Mouse (Mus musculus): ENCODE measurements around the gene Elavl1. TPM values are rescaled to one million over a fixed set of nuclear protein-coding genes. Genes with fewer than 3 reads are reported as not detected.
"Not testable (repeated sequence)": the region's sequence is repeated elsewhere in the genome, so short reads cannot be mapped to it uniquely, and the experiment has no call there.

The Elavl1 gene
- polyA plus RNA-seq, 1 experiment from 2014 or later, result 224 TPM

DNA sequence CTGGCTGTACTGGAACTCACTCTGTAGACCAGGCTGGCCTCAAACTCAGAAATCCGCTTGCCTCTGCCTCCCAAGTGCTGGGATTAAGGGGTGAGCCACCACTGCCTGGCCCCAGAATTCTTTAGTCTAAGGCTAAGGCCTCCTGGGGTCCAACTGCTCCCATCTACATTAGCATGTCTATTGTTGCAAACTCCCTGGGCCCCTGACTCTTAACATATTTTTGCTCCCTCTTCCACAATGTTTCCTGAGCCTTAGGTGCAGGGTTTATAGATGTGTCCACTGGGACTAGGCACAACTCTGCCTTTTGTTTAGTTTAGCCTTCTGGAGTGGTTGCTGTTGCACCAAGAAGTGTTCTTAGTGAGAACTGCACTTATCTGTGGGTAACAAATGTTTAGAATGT lies 29.3 kb upstream of the Elavl1 start:
- ATAC-seq (ENCODE audit: insufficient number of reproducible peaks, insufficient read depth, low FRiP score, low read depth), result no peak
- Histone ChIP-seq H3K27me3 (ENCODE audit: control insufficient read depth, insufficient read depth, low read length) (no peaks in the 10 kb centered on the region), H3K27ac (ENCODE audit: low read length) (no peak overlapping the region), H3K4me3 (ENCODE audit: low read depth, low read length) (no peak overlapping the region), H3K9me3 (ENCODE audit: control insufficient read depth, low read depth, low read length) (no peaks in the 10 kb centered on the region), H3K36me3 (ENCODE audit: control insufficient read depth, insufficient read depth, low read length) (no peaks in the 10 kb centered on the region), H3K9ac (replicated peaks; ENCODE audit: low read depth, low read length) (no peak overlapping the region), H3K4me2 (replicated peaks; ENCODE audit: low read depth, low read length) (no peak overlapping the region), H3K4me1 (ENCODE audit: control insufficient read depth, insufficient read depth, low read length) (no peaks in the 10 kb centered on the region)
- WGBS, result 76% methylated on average over 1 of the region's 1 CpGs

DNA sequence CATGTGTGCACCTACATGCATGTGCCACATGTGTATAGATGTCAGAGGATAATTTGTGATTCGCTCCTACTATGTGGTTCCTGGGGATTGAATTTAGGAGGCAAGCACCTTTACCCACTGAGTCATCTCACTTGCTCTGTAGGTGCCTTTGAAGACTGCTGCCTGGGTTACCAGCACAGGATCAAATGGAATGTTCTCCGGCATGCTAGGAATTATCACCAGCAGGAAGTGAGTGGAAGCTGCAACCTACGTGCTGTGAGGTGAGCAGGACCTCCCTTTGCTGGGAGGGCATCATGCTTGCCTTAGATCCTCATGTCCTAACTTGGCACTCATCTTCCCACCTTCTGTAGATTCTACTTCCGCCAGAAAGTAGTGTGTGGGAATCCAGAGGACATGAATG lies 28.5 kb upstream of the Elavl1 start:
- H3K4me3 ChIP-seq (ENCODE audit: low read depth, low read length), result no peak overlapping the region
- no peaks in the 10 kb centered on the region for H3K36me3 ChIP-seq (ENCODE audit: control insufficient read depth, insufficient read depth, low read length)
- 85% methylated on average over 4 of the region's 4 CpGs for WGBS
- H3K9me3 ChIP-seq (ENCODE audit: control insufficient read depth, low read depth, low read length), result no peaks in the 10 kb centered on the region
- H3K4me1 ChIP-seq (ENCODE audit: control insufficient read depth, insufficient read depth, low read length), result no peaks in the 10 kb centered on the region
- no peak overlapping the region for H3K27ac ChIP-seq (ENCODE audit: low read length)
- no peak overlapping the region for H3K4me2 ChIP-seq (replicated peaks; ENCODE audit: low read depth, low read length)
- no peak for ATAC-seq (ENCODE audit: insufficient number of reproducible peaks, insufficient read depth, low FRiP score, low read depth)
- no peaks in the 10 kb centered on the region for H3K27me3 ChIP-seq (ENCODE audit: control insufficient read depth, insufficient read depth, low read length)
- no peak overlapping the region for H3K9ac ChIP-seq (replicated peaks; ENCODE audit: low read depth, low read length)

DNA sequence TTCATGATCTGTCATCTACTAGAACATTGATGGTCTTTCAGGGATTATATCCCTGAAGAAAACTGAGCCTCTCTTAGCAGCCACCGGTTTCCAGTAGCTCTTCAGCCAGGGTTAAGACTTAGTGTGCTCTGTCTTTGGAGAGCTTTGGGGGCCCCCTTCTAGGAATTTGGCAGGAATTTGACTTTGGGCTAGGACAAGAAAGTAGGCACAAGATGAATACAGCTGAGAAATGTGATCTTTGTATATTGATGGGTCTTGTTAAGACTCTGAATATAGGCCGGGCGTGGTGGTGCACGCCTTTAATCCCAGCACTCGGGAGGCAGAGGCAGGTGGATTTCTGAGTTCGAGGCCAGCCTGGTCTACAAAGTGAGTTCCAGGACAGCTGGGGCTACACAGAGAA lies 27.3 kb upstream of the Elavl1 start:
- not testable (repeated sequence) for ATAC-seq (ENCODE audit: insufficient number of reproducible peaks, insufficient read depth, low FRiP score, low read depth)
- 95% methylated on average over 6 of the region's 6 CpGs for WGBS

DNA sequence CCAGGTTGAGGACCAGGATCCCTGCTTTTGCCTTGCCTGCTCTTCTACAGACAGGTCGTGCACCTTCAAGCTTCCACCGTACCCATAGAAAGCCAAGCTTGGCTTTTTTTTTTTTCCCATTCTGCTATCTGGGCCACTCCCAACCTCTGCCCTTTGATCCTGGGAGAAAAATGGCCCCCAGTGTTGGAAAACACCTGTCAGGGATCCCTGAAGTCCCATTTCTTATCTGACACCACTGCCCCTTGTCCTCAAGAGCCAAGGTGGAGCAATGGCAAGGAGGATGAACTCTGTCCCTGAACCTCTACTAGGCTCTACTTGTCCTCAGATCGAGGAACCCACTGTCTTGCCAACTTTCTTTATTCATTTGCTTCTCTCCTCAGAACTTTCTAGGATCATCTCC lies 25.4 kb upstream of the Elavl1 start:
- ATAC-seq (ENCODE audit: insufficient number of reproducible peaks, insufficient read depth, low FRiP score, low read depth), result no peak
- no peaks in the 10 kb centered on the region for H3K27me3 ChIP-seq (ENCODE audit: control insufficient read depth, insufficient read depth, low read length)
- no peak overlapping the region for H3K4me2 ChIP-seq (replicated peaks; ENCODE audit: low read depth, low read length)
- H3K4me1 ChIP-seq (ENCODE audit: control insufficient read depth, insufficient read depth, low read length), result no peaks in the 10 kb centered on the region
- 83% methylated on average over 3 of the region's 3 CpGs for whole genome bisulfite sequencing
- no peak overlapping the region for H3K27ac ChIP-seq (ENCODE audit: low read length)
- no peaks in the 10 kb centered on the region for H3K9me3 ChIP-seq (ENCODE audit: control insufficient read depth, low read depth, low read length)
- H3K4me3 ChIP-seq (ENCODE audit: low read depth, low read length), result no peak overlapping the region
- H3K9ac ChIP-seq (replicated peaks; ENCODE audit: low read depth, low read length), result no peak overlapping the region
- H3K36me3 ChIP-seq (ENCODE audit: control insufficient read depth, insufficient read depth, low read length), result no peaks in the 10 kb centered on the region

More for the DNA sequence above, 27.3 kb upstream of the Elavl1 start:
- H3K27ac ChIP-seq (ENCODE audit: low read length); H3K4me1 ChIP-seq (ENCODE audit: control insufficient read depth, insufficient read depth, low read length); H3K9me3 ChIP-seq (ENCODE audit: control insufficient read depth, low read depth, low read length); H3K36me3 ChIP-seq (ENCODE audit: control insufficient read depth, insufficient read depth, low read length); H3K27me3 ChIP-seq (ENCODE audit: control insufficient read depth, insufficient read depth, low read length); H3K4me3 ChIP-seq (ENCODE audit: low read depth, low read length); H3K9ac ChIP-seq (replicated peaks; ENCODE audit: low read depth, low read length); H3K4me2 ChIP-seq (replicated peaks; ENCODE audit: low read depth, low read length): not testable (repeated sequence)

DNA sequence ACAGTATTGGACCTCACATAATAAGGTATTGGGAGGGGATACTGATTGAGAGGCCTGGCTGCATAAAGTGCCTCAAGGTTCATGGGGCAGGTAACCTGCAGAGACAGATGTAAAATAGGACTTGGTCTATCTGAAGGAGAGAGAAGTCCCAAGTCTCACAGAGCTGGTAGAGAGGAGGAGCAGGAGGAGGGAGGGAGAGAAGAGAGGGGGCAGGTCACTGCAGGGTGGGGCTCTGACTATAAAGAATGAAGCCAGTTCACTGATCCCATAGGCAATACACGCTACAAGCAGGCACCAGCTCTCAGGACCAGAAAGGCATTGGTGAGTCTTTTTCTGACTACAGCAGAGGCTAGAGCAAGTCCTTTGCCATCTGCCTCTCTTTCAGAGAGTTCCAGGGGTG lies 24.1 kb upstream of the Elavl1 start:
- H3K27me3 ChIP-seq (ENCODE audit: control insufficient read depth, insufficient read depth, low read length), result no peaks in the 10 kb centered on the region
- no peak for ATAC-seq (ENCODE audit: insufficient number of reproducible peaks, insufficient read depth, low FRiP score, low read depth)
- H3K27ac ChIP-seq (ENCODE audit: low read length), result no peak overlapping the region
- H3K36me3 ChIP-seq (ENCODE audit: control insufficient read depth, insufficient read depth, low read length), result no peaks in the 10 kb centered on the region
- H3K4me1 ChIP-seq (ENCODE audit: control insufficient read depth, insufficient read depth, low read length), result no peaks in the 10 kb centered on the region
- no peaks in the 10 kb centered on the region for H3K9me3 ChIP-seq (ENCODE audit: control insufficient read depth, low read depth, low read length)
- no peak overlapping the region for H3K4me2 ChIP-seq (replicated peaks; ENCODE audit: low read depth, low read length)
- WGBS, result 79% methylated on average over 1 of the region's 1 CpGs
- H3K9ac ChIP-seq (replicated peaks; ENCODE audit: low read depth, low read length), result no peak overlapping the region
- no peak overlapping the region for H3K4me3 ChIP-seq (ENCODE audit: low read depth, low read length)

DNA sequence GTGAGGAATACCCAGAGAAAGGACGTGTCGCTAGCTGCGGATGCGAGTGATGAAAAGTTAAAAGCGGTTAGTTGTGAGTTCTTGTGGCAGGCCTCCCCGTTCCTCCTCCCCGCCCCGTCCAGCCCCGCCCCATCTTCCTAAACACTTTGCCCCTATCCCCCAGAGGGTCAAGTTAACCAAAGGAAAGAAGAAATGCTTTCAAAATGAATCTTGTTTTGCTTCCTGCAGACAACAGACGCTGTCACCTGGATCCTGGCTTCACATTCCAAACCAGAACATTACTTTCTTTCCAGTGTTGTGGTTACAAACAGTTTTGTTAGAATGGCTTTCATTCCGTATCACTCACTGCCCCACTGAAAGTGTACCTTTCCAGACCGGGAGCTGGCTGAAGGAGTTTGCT lies 23.1 kb upstream of the Elavl1 start:
- Histone ChIP-seq H3K4me3 (ENCODE audit: low read depth, low read length) (no peak overlapping the region), H3K4me1 (ENCODE audit: control insufficient read depth, insufficient read depth, low read length) (no peaks in the 10 kb centered on the region), H3K4me2 (replicated peaks; ENCODE audit: low read depth, low read length) (no peak overlapping the region), H3K27me3 (ENCODE audit: control insufficient read depth, insufficient read depth, low read length) (no peaks in the 10 kb centered on the region), H3K9ac (replicated peaks; ENCODE audit: low read depth, low read length) (no peak overlapping the region), H3K27ac (ENCODE audit: low read length) (no peak overlapping the region), H3K9me3 (ENCODE audit: control insufficient read depth, low read depth, low read length) (no peaks in the 10 kb centered on the region), H3K36me3 (ENCODE audit: control insufficient read depth, insufficient read depth, low read length) (no peaks in the 10 kb centered on the region)
- WGBS, result 24% methylated on average over 12 of the region's 12 CpGs
- ATAC-seq (ENCODE audit: insufficient number of reproducible peaks, insufficient read depth, low FRiP score, low read depth), result no peak

DNA sequence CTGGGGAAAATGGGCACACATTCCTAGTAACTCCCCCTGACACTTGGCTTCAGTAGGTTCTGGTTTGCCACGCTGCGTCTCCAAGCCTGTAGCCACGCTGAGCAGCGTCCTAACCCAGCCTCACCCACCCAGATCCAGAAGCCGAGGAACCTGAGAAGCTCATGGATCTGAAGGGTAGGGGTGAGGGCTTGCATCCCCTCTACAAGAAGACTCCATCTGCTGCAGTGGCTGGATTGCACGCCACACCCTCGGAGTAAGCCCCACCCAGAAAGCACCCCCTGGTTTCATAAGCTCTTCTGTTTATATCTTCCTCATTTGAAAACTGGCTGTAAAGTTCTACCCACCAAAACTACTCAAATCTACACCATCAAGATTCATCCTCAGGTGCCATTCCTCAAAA lies 22.4 kb upstream of the Elavl1 start:
- Histone ChIP-seq H3K4me2 (replicated peaks; ENCODE audit: low read depth, low read length) (0 out of 2 replicates have a peak overlapping the region, but pooled peaks have one; percentile 3), H3K27ac (ENCODE audit: low read length) (no peak overlapping the region), H3K9ac (replicated peaks; ENCODE audit: low read depth, low read length) (no peak overlapping the region), H3K36me3 (ENCODE audit: control insufficient read depth, insufficient read depth, low read length) (no peaks in the 10 kb centered on the region), H3K4me1 (ENCODE audit: control insufficient read depth, insufficient read depth, low read length) (no peaks in the 10 kb centered on the region), H3K9me3 (ENCODE audit: control insufficient read depth, low read depth, low read length) (no peaks in the 10 kb centered on the region), H3K27me3 (ENCODE audit: control insufficient read depth, insufficient read depth, low read length) (no peaks in the 10 kb centered on the region), H3K4me3 (ENCODE audit: low read depth, low read length) (no peak overlapping the region)
- 41% methylated on average over 7 of the region's 7 CpGs for WGBS
- ATAC-seq (ENCODE audit: insufficient number of reproducible peaks, insufficient read depth, low FRiP score, low read depth), result no peak; the same call in 1 of the 2 replicates

DNA sequence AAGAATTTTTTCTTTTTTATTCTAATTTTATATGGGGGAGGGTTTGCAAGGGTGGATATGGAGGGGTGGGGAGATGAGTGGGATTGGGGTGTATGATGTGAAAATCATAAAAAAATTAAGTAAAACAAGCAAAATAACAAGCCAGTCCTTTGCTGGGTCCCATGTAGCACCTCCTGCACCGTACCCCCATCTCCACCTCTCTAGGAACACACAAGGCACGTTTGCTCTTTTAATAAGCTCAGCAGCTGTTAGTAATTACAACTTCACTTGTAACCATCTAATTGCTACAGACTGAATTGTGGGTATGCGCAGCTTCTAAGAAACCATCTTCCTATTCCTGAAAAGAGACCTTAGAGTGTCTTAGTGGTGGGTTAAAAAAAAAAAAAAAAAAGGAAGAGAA lies 15.0 kb upstream of the Elavl1 start:
- H3K9me3 ChIP-seq (ENCODE audit: control insufficient read depth, low read depth, low read length), result no peaks in the 10 kb centered on the region
- H3K27ac ChIP-seq (ENCODE audit: low read length), result no peak overlapping the region
- no peak for ATAC-seq (ENCODE audit: insufficient number of reproducible peaks, insufficient read depth, low FRiP score, low read depth)
- H3K27me3 ChIP-seq (ENCODE audit: control insufficient read depth, insufficient read depth, low read length), result no peaks in the 10 kb centered on the region
- H3K9ac ChIP-seq (replicated peaks; ENCODE audit: low read depth, low read length), result no peak overlapping the region
- H3K36me3 ChIP-seq (ENCODE audit: control insufficient read depth, insufficient read depth, low read length), result peaks cover 11% of the 10 kb centered on the region
- no peak overlapping the region for H3K4me2 ChIP-seq (replicated peaks; ENCODE audit: low read depth, low read length)
- no peaks in the 10 kb centered on the region for H3K4me1 ChIP-seq (ENCODE audit: control insufficient read depth, insufficient read depth, low read length)
- H3K4me3 ChIP-seq (ENCODE audit: low read depth, low read length), result no peak overlapping the region
- 92% methylated on average over 3 of the region's 3 CpGs for WGBS

DNA sequence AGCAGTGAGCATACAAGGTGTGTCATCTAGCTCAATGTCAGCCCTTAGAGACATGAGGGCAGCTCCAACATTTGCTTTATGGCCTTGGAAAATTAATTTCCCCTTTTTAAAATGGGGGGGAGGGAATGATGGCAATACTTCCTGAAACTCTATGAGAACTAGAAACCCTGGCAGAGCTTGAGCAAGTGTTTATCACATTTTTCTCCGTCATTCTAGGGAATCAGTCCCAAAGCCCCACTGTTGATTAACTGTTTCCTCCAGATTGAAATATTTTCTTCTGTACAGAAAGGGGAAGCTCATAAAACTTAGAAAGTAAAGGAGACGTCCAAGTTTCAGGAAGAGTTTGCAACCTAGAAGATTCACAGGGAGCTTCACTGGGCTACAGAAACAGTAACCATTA lies 10.5 kb upstream of the Elavl1 start:
- Histone ChIP-seq H3K4me1 (ENCODE audit: control insufficient read depth, insufficient read depth, low read length) (no peaks in the 10 kb centered on the region), H3K27ac (ENCODE audit: low read length) (no peak overlapping the region), H3K36me3 (ENCODE audit: control insufficient read depth, insufficient read depth, low read length) (peaks cover 39% of the 10 kb centered on the region), H3K4me2 (replicated peaks; ENCODE audit: low read depth, low read length) (no peak overlapping the region), H3K4me3 (ENCODE audit: low read depth, low read length) (no peak overlapping the region), H3K9me3 (ENCODE audit: control insufficient read depth, low read depth, low read length) (no peaks in the 10 kb centered on the region), H3K9ac (replicated peaks; ENCODE audit: low read depth, low read length) (no peak overlapping the region), H3K27me3 (ENCODE audit: control insufficient read depth, insufficient read depth, low read length) (no peaks in the 10 kb centered on the region)
- 81% methylated on average over 2 of the region's 2 CpGs for WGBS
- ATAC-seq (ENCODE audit: insufficient number of reproducible peaks, insufficient read depth, low FRiP score, low read depth), result no peak

Data from stomach, embryonic 14.5 days (tissue).